Mouse (Mus musculus): ENCODE results near the gene Ssmem1. TPM values are rescaled to one million over a fixed set of nuclear protein-coding genes. Genes with fewer than 3 reads are reported as not detected.

Gene Ssmem1
- polyA plus RNA-seq, 1 experiment from 2014 or later = not detected

GRCm38 (mm10) chr6:30543077-30543476 lies 33.4 kb downstream of the Ssmem1 start:
- Histone ChIP-seq H3K79me2 (ENCODE audit: inconsistent target) (no peaks in the 10 kb centered on the region), H3K27ac (no peak overlapping the region), H3K4me3 (ENCODE audit: inconsistent target) (no peak overlapping the region), H3K36me3 (ENCODE audit: inconsistent target) (no peaks in the 10 kb centered on the region)
- WGBS (ENCODE audit: missing documents) = 93% methylated on average over 12 of the region's 12 CpGs

GRCm38 (mm10) chr6:30543851-30544250 lies 34.2 kb downstream of the Ssmem1 start:
- Histone ChIP-seq H3K4me3 (ENCODE audit: inconsistent target) (no peak overlapping the region), H3K36me3 (ENCODE audit: inconsistent target) (no peaks in the 10 kb centered on the region), H3K27ac (no peak overlapping the region), H3K79me2 (ENCODE audit: inconsistent target) (no peaks in the 10 kb centered on the region)
- 31% methylated on average over 8 of the region's 8 CpGs for WGBS (ENCODE audit: missing documents)

- WGBS (ENCODE audit: missing documents) = 94% methylated on average over 5 of the region's 7 CpGs
- Histone ChIP-seq H3K27ac (no peak overlapping the region), H3K36me3 (ENCODE audit: inconsistent target) (no peaks in the 10 kb centered on the region), H3K79me2 (ENCODE audit: inconsistent target) (no peaks in the 10 kb centered on the region), H3K4me3 (ENCODE audit: inconsistent target) (no peak overlapping the region)
Observed at GRCm38 (mm10) chr6:30545689-30546088, 36.0 kb downstream of the Ssmem1 start.

- Histone ChIP-seq H3K36me3 (ENCODE audit: inconsistent target) (no peaks in the 10 kb centered on the region), H3K4me3 (ENCODE audit: inconsistent target) (peak overlapping the region; percentile 19), H3K79me2 (ENCODE audit: inconsistent target) (no peaks in the 10 kb centered on the region), H3K27ac (no peak overlapping the region)
- WGBS (ENCODE audit: missing documents) = 26% methylated on average over 17 of the region's 17 CpGs
Observed at GRCm38 (mm10) chr6:30546571-30547273, 37.1 kb downstream of the Ssmem1 start.

- WGBS (ENCODE audit: missing documents) = 0% methylated on average over 1 of the region's 17 CpGs
- peak overlapping the region; percentile 19 for H3K4me3 ChIP-seq (ENCODE audit: inconsistent target)
Observed at GRCm38 (mm10) chr6:30547274-30547645, 37.6 kb downstream of the Ssmem1 start.

GRCm38 (mm10) chr6:30547656-30548306 lies 38.1 kb downstream of the Ssmem1 start:
- Histone ChIP-seq H3K27ac (no peak overlapping the region), H3K79me2 (ENCODE audit: inconsistent target) (no peaks in the 10 kb centered on the region), H3K4me3 (ENCODE audit: inconsistent target) (no peak overlapping the region), H3K36me3 (ENCODE audit: inconsistent target) (no peaks in the 10 kb centered on the region)
- WGBS (ENCODE audit: missing documents) = 36% methylated on average over 9 of the region's 9 CpGs

More at GRCm38 (mm10) chr6:30547274-30547645, 37.6 kb downstream of the Ssmem1 start:
- Histone ChIP-seq H3K79me2 (ENCODE audit: inconsistent target) (no peaks in the 10 kb centered on the region), H3K27ac (no peak overlapping the region), H3K36me3 (ENCODE audit: inconsistent target) (no peaks in the 10 kb centered on the region)

GRCm38 (mm10) chr6:30549231-30549761 lies 39.6 kb downstream of the Ssmem1 start:
- H3K36me3 ChIP-seq (ENCODE audit: inconsistent target) = no peaks in the 10 kb centered on the region
- WGBS (ENCODE audit: missing documents) = 62% methylated on average over 15 of the region's 15 CpGs
- H3K79me2 ChIP-seq (ENCODE audit: inconsistent target) = no peaks in the 10 kb centered on the region
- no peak overlapping the region for H3K27ac ChIP-seq
- H3K4me3 ChIP-seq (ENCODE audit: inconsistent target) = no peak overlapping the region

- 54% methylated on average over 7 of the region's 7 CpGs for WGBS (ENCODE audit: missing documents)
- no peak overlapping the region for H3K4me3 ChIP-seq (ENCODE audit: inconsistent target)
- H3K27ac ChIP-seq = no peak overlapping the region
- no peaks in the 10 kb centered on the region for H3K79me2 ChIP-seq (ENCODE audit: inconsistent target)
- no peaks in the 10 kb centered on the region for H3K36me3 ChIP-seq (ENCODE audit: inconsistent target)
Observed at GRCm38 (mm10) chr6:30550496-30551192, 41.0 kb downstream of the Ssmem1 start.

- no peak overlapping the region for H3K27ac ChIP-seq
- H3K4me3 ChIP-seq (ENCODE audit: inconsistent target) = no peak overlapping the region
Observed at GRCm38 (mm10) chr6:30551193-30551515, 41.5 kb downstream of the Ssmem1 start.

GRCm38 (mm10) chr6:30551644-30552580 lies 42.3 kb downstream of the Ssmem1 start:
- no peak overlapping the region for H3K4me3 ChIP-seq (ENCODE audit: inconsistent target)
- H3K27ac ChIP-seq = no peak overlapping the region
- no peaks in the 10 kb centered on the region for H3K36me3 ChIP-seq (ENCODE audit: inconsistent target)
- no peaks in the 10 kb centered on the region for H3K79me2 ChIP-seq (ENCODE audit: inconsistent target)
- WGBS (ENCODE audit: missing documents) = 40% methylated on average over 22 of the region's 23 CpGs

More at GRCm38 (mm10) chr6:30551193-30551515, 41.5 kb downstream of the Ssmem1 start:
- H3K79me2 ChIP-seq (ENCODE audit: inconsistent target) = no peaks in the 10 kb centered on the region
- no peaks in the 10 kb centered on the region for H3K36me3 ChIP-seq (ENCODE audit: inconsistent target)

GRCm38 (mm10) chr6:30552628-30553027 lies 43.0 kb downstream of the Ssmem1 start:
- WGBS (ENCODE audit: missing documents) = 21% methylated on average over 6 of the region's 6 CpGs

GRCm38 (mm10) chr6:30553381-30554010 lies 43.8 kb downstream of the Ssmem1 start:
- H3K36me3 ChIP-seq (ENCODE audit: inconsistent target) = no peaks in the 10 kb centered on the region
- no peaks in the 10 kb centered on the region for H3K79me2 ChIP-seq (ENCODE audit: inconsistent target)
- no peak overlapping the region for H3K4me3 ChIP-seq (ENCODE audit: inconsistent target)
- H3K27ac ChIP-seq = no peak overlapping the region
- WGBS (ENCODE audit: missing documents) = 93% methylated on average over 7 of the region's 7 CpGs

More at GRCm38 (mm10) chr6:30552628-30553027, 43.0 kb downstream of the Ssmem1 start:
- Histone ChIP-seq H3K79me2 (ENCODE audit: inconsistent target) (no peaks in the 10 kb centered on the region), H3K36me3 (ENCODE audit: inconsistent target) (no peaks in the 10 kb centered on the region), H3K27ac (no peak overlapping the region), H3K4me3 (ENCODE audit: inconsistent target) (no peak overlapping the region)

- 84% methylated on average over 5 of the region's 5 CpGs for WGBS (ENCODE audit: missing documents)
- Histone ChIP-seq H3K4me3 (ENCODE audit: inconsistent target) (no peak overlapping the region), H3K36me3 (ENCODE audit: inconsistent target) (no peaks in the 10 kb centered on the region), H3K27ac (no peak overlapping the region), H3K79me2 (ENCODE audit: inconsistent target) (no peaks in the 10 kb centered on the region)
Observed at GRCm38 (mm10) chr6:30554092-30554491, 44.4 kb downstream of the Ssmem1 start.

Measured in macrophage (primary cell).